Mouse (Mus musculus): ENCODE data around the gene Kdm4d. TPM values are rescaled to one million over a fixed set of nuclear protein-coding genes. Genes with fewer than 3 reads are reported as not detected.

The Kdm4d gene
- not detected for polyA plus RNA-seq (2014; fragmentation: Illumina TruSeq; extraction: RNeasy Lipid Tissue Mini Kit (QIAGEN cat#74804); ENCODE audit: low read depth, low replicate concordance)

GRCm38 (mm10) chr9:14500023-14500915 lies at the start of gene Kdm4d, which contains the start of gene Cwc15:
Gene Kdm4d (minus strand): TSS chr9:14500482.
Gene Cwc15 (plus strand): TSS chr9:14500617.

Other genes with a start within 250 kb of the Kdm4d start
- gene Sesn3, start 225.4 kb downstream of the Kdm4d start, polyA plus RNA-seq (2014; fragmentation: Illumina TruSeq; extraction: RNeasy Lipid Tissue Mini Kit (QIAGEN cat#74804); ENCODE audit: low read depth, low replicate concordance): 95.3 TPM
- gene Endod1, start 119.0 kb downstream of the Kdm4d start, polyA plus RNA-seq (2014; fragmentation: Illumina TruSeq; extraction: RNeasy Lipid Tissue Mini Kit (QIAGEN cat#74804); ENCODE audit: low read depth, low replicate concordance): 19.0 TPM
- 320 TPM for gene Cwc15, start 135 bp upstream of the Kdm4d start, polyA plus RNA-seq (2014; fragmentation: Illumina TruSeq; extraction: RNeasy Lipid Tissue Mini Kit (QIAGEN cat#74804); ENCODE audit: low read depth, low replicate concordance)
- gene Amotl1, start 144.6 kb upstream of the Kdm4d start, polyA plus RNA-seq (2014; fragmentation: Illumina TruSeq; extraction: RNeasy Lipid Tissue Mini Kit (QIAGEN cat#74804); ENCODE audit: low read depth, low replicate concordance): 14.9 TPM
- gene Piwil4, start 240.3 kb upstream of the Kdm4d start, polyA plus RNA-seq (2014; fragmentation: Illumina TruSeq; extraction: RNeasy Lipid Tissue Mini Kit (QIAGEN cat#74804); ENCODE audit: low read depth, low replicate concordance): not detected